Mouse (Mus musculus) intestine, postnatal 0 days (tissue): ENCODE data around the gene Optc. TPM values are rescaled to one million over a fixed set of nuclear protein-coding genes. Genes with fewer than 3 reads are reported as not detected.
A peak's percentile ranks its signal among the peaks of the same experiment; 100 is the strongest.

ENCODE experiments used
- ATAC-seq: fragments of 200-750 bp; cut with Nextera tagmentation; 2 replicates; pipeline ENCODE4 v1.8.0; 2017; ENCODE audit warnings: mild to moderate bottlenecking, moderate TSS enrichment, moderate library complexity
- H3K27ac ChIP-seq: fragments of 300-500 bp; sonication (generic); 2 replicates; pipeline ENCODE4 v1.5.1; 2014; ENCODE audit warnings: mild to moderate bottlenecking, low read depth, low read length, moderate library complexity
- H3K27me3 ChIP-seq: fragments of 300-500 bp; sonication (generic); replicated peaks from 2 replicates; pipeline ENCODE4 v1.6.1; 2014; ENCODE audit warnings: low read length, mixed read lengths; ENCODE audit not compliant: control insufficient read depth, insufficient read depth
- H3K36me3 ChIP-seq: fragments of 300-500 bp; sonication (generic); 2 replicates; pipeline ENCODE4 v1.6.1; 2014; ENCODE audit warnings: mild to moderate bottlenecking, moderate library complexity; ENCODE audit not compliant: control insufficient read depth, insufficient read depth
- H3K4me1 ChIP-seq: fragments of 300-500 bp; sonication (generic); replicated peaks from 2 replicates; pipeline ENCODE4 v1.6.1; 2014; ENCODE audit warnings: antibody characterized with exemption, low read length, mixed read lengths; ENCODE audit not compliant: control insufficient read depth, insufficient read depth
- H3K4me2 ChIP-seq: fragments of 300-500 bp; sonication (generic); replicated peaks from 2 replicates; pipeline ENCODE4 v1.6.1; 2014; ENCODE audit warnings: low read depth, mild to moderate bottlenecking, moderate library complexity
- H3K4me3 ChIP-seq: fragments of 300-500 bp; sonication (generic); 2 replicates; pipeline ENCODE4 v1.5.1; 2014; ENCODE audit warnings: low read depth, low read length
- H3K9ac ChIP-seq: fragments of 300-500 bp; sonication (generic); 2 replicates; pipeline ENCODE4 v1.6.1; 2014; ENCODE audit warnings: mild to moderate bottlenecking, low read depth, low read length
- H3K9me3 ChIP-seq: fragments of 300-500 bp; sonication (generic); 2 replicates; pipeline ENCODE4 v1.6.1; 2016; ENCODE audit warnings: mixed run types; ENCODE audit not compliant: control insufficient read depth
- CTCF ChIP-seq: sonication (generic); IDR thresholded peaks from 2 replicates; pipeline ENCODE4 v1.5.1; 2016; ENCODE audit warnings: low read depth, mild to moderate bottlenecking, control low read depth, antibody characterized with exemption, moderate library complexity
- WGBS: fragments of 180-500 bp; shearing (Covaris S2); extraction: QIAGEN DNeasy Blood & Tissue Kit; methylation state at CpG from one replicate; pipeline ENCODE4 v1.1.7; 2014; 5-methylcytosine and 5-hydroxymethylcytosine counted together
- polyA plus RNA-seq: library from polyadenylated mRNA; unstranded; fragments of >200 nt; fragmentation: Nextera tagmentation; extraction: Ambion mirVana; gene quantifications from 2 replicates; pipeline ENCODE4 v1.2.1, GENCODE M21; 2015

The Optc gene
- 0.82 and 0.94 TPM in 2 replicates for polyA plus RNA-seq

DNA sequence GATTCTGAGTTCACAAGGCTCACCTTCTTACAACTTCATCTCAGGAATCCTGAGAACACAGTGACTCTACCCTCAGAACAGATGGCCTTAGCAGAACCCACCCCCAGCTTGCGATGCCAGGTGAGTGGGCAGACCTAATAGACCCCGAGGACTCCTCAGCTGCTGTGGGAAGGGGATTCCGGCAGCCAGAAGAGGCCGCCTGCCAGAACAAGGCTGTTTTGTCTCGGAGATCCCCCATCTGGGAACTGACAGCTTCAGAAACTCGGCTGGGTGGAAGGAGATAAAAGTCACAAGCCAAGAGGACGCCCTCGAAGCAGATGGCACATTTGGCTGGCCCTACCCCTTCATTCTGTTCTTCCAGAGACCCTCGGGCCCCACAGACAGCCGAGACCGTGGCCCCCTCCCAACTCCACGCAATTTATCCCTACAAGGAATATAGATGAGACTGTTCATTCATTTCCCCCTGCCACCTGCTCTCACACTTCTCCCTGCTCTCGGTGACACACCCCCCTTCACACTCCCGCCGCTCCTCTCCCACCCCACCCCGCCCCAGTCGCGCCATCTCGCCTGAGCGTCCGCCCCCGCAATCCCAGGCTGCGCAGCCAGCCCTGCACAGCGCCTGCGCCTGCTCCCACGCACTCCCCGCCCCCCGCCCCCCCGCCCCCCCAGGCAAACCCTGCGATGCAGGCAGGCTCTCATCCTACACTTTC, at the start of gene Optc:
TSS of gene Optc (minus strand) at position 51 of the 710 bp plus-strand sequence.
- Histone ChIP-seq H3K27me3 (peaks cover 11% of the 10 kb centered on the region), H3K4me1 (0 out of 2 replicates have a peak, but pooled peaks cover 6% of the 10 kb centered on the region), H3K9me3 (no peaks in the 10 kb centered on the region), H3K27ac (no peak within 1 kb of the TSS), H3K36me3 (no peaks in the 10 kb centered on the region), H3K4me3 (peak within 1 kb of the TSS; percentile 29), H3K4me2 (peak within 1 kb of the TSS; percentile 63), H3K9ac (0 out of 2 replicates have a peak within 1 kb of the TSS, but pooled peaks have one; percentile 0)
- 7% methylated on average over 30 of the region's 30 CpGs for WGBS
- peak; percentile 39; the same call in 1 of the 2 replicates for ATAC-seq
- no peak for TF ChIP-seq CTCF

DNA sequence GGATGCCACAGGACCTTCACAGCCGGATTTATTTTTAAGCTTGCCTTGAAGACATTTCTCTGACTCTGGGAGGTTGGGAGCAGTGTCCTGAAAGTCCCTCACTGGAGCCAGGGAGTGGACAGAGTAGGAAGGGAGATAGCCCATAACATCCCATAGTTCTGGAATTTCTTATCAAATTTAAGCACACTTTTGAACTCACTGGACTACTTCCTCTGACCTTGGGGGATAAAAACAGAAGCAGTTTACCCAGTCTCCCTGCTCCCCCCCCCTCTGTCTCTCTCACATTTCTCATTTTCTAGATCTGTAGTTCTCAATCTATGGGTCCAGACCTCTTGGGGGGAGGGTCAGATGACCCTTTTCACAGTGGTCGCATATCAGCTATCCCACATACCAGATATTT, 46.2 kb upstream of the Optc start:
- Histone ChIP-seq H3K4me2 (no peak overlapping the region), H3K27ac (no peak overlapping the region), H3K4me1 (no peaks in the 10 kb centered on the region), H3K9me3 (no peaks in the 10 kb centered on the region), H3K4me3 (no peak overlapping the region), H3K9ac (no peak overlapping the region), H3K27me3 (no peaks in the 10 kb centered on the region; the same call in 1 of the 2 replicates), H3K36me3 (no peaks in the 10 kb centered on the region)
- 69% methylated on average over 2 of the region's 2 CpGs for WGBS
- no peak for ATAC-seq
- TF ChIP-seq CTCF, result no peak

DNA sequence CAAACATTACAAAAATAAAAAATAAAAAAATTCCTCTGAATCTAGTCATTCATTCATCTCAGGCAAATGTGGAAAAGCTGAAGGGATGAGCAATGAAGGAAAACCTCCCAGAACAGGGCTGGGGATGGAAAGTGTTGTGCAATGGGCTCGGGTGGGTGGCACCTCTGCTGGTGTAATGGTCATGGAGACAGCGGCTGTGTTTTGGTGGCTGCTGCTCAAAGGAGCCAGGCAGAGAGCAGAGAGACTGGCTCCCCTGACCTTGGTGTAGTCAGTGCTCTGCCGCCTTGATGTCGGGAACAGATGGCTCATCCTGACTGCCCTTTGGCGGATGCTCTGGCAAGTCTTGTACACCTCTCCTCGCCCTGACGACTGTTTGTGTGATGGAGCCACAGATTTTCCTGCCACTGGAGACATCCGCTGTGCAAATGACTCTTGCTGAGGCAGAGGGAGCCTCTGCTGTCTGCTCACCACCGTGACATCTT, 45.5 kb upstream of the Optc start:
- no peaks in the 10 kb centered on the region for H3K36me3 ChIP-seq
- no peak overlapping the region for H3K27ac ChIP-seq

DNA sequence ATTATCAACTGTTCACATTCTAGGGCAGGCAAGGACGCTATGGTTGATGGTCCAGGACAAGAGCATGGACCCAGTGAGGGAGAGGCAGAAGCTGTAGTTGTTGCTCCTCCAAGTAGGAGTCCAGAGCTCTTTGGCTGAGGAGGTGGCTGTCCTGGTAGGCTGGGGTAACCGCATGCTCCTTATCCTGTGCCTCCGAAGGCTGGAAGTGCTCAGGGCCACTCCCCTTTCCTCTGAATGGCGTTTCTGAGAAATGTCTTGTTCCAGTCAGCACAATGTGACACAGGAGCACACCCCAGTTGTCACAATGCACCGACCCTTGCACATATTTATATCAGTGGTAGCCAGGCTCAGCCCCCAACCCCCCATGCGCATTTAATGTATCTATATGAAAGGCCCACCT, 43.8 kb upstream of the Optc start:
- no peak for ATAC-seq
- no peaks in the 10 kb centered on the region for H3K36me3 ChIP-seq
- H3K4me2 ChIP-seq, result no peak overlapping the region
- no peak for TF ChIP-seq CTCF
- no peak overlapping the region for H3K27ac ChIP-seq
- H3K9me3 ChIP-seq, result no peaks in the 10 kb centered on the region
- H3K9ac ChIP-seq, result no peak overlapping the region
- no peaks in the 10 kb centered on the region; the same call in 1 of the 2 replicates for H3K27me3 ChIP-seq
- no peak overlapping the region for H3K4me3 ChIP-seq
- H3K4me1 ChIP-seq, result no peaks in the 10 kb centered on the region
- WGBS, result 47% methylated on average over 6 of the region's 6 CpGs

More for the DNA sequence above, 45.5 kb upstream of the Optc start:
- Histone ChIP-seq H3K9ac (no peak overlapping the region), H3K4me1 (no peaks in the 10 kb centered on the region), H3K9me3 (no peaks in the 10 kb centered on the region), H3K4me3 (no peak overlapping the region), H3K4me2 (no peak overlapping the region), H3K27me3 (no peaks in the 10 kb centered on the region; the same call in 1 of the 2 replicates)
- WGBS, result 57% methylated on average over 9 of the region's 9 CpGs
- no peak for ATAC-seq
- no peak for TF ChIP-seq CTCF

DNA sequence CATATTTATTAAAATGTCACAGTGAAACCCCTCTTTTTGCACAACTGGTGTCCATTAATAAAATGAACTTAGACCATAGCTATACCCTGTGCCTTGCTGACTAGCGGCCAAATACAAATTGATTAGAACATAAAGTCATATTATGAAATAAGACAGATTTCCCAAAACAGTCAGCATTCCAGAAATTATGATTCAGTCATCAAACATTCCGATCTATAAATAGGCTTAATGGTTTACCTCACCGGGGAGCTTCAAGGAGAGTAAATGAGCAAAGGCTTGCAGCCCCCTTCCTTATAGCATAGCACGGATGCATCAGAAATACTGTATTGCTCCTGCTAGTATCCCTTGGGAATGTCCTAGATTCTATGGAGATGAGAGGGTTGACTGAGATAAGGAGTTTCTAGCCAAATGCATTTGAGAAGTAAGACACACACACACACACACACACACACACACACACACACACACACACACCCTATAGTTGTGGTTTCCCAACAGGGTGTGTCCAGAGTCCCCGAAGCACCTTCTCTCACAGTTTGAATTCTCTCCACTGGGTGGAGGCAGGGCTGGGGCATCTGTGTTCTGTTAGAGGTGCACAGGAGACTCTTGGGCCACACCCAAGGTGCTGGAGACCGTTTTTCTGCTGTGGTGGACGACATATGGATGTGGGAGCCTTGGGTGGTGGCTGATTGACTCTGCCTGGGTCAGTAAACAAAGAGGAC, 42.4 kb upstream of the Optc start:
- H3K27ac ChIP-seq, result no peak overlapping the region
- peak; percentile 41; the same call in 1 of the 2 replicates for TF ChIP-seq CTCF
- no peak overlapping the region for H3K4me3 ChIP-seq
- H3K9me3 ChIP-seq, result no peaks in the 10 kb centered on the region
- H3K36me3 ChIP-seq, result no peaks in the 10 kb centered on the region
- H3K4me2 ChIP-seq, result no peak overlapping the region
- no peak for ATAC-seq
- no peak overlapping the region for H3K9ac ChIP-seq
- 37% methylated on average over 7 of the region's 7 CpGs for WGBS
- no peaks in the 10 kb centered on the region for H3K4me1 ChIP-seq
- H3K27me3 ChIP-seq, result no peaks in the 10 kb centered on the region

DNA sequence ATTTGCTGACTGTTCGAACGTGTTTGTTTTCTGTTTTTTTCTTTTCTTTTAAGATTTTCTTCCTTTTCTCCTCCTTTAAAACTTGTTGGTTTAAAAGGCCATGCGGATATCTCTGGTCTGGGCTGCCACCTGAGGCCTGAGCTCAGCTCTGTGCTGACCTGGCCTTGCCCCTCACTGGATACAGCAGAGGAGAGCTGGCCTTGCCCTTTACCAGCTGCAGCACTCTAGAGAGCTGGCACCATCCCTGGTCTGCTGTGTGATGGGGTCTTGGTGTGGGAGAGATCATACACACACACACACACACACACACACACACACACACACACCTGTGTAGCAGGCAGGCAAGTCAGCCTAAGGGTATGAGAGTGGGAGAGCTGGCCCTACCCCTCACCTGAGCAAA, 37.3 kb upstream of the Optc start:
- no peak overlapping the region for H3K4me3 ChIP-seq
- H3K27ac ChIP-seq, result no peak overlapping the region
- H3K4me1 ChIP-seq, result no peaks in the 10 kb centered on the region
- TF ChIP-seq CTCF, result no peak
- ATAC-seq, result no peak
- no peaks in the 10 kb centered on the region for H3K27me3 ChIP-seq
- H3K9me3 ChIP-seq, result no peaks in the 10 kb centered on the region
- no peak overlapping the region for H3K9ac ChIP-seq
- no peaks in the 10 kb centered on the region for H3K36me3 ChIP-seq
- 88% methylated on average over 3 of the region's 3 CpGs for WGBS
- H3K4me2 ChIP-seq, result no peak overlapping the region
